Mouse (Mus musculus): ENCODE results near the gene Tnni3k. TPM values are rescaled to one million over a fixed set of nuclear protein-coding genes. Genes with fewer than 3 reads are reported as not detected.

The Tnni3k gene
- total RNA-seq, 4 experiments from 2014 or later: not detected

- DNase-seq (ENCODE audit: low spot score in 2 of 2): no peak
Measured at GRCm38 (mm10) chr3:154949551-154949950, 105.7 kb downstream of the Tnni3k start.

- DNase-seq (ENCODE audit: low spot score in 2 of 2): no peak
Measured at GRCm38 (mm10) chr3:154945688-154946161, 109.5 kb downstream of the Tnni3k start.

GRCm38 (mm10) chr3:154927757-154928156, 127.5 kb downstream of the Tnni3k start:
- DNase-seq (ENCODE audit: low spot score in 2 of 2): no peak

GRCm38 (mm10) chr3:154924936-154925335, 130.3 kb downstream of the Tnni3k start:
- DNase-seq (ENCODE audit: low spot score in 2 of 2): no peak

GRCm38 (mm10) chr3:154915566-154915965, 139.6 kb downstream of the Tnni3k start:
- no peak for DNase-seq (ENCODE audit: low spot score in 2 of 2)

GRCm38 (mm10) chr3:154913641-154914040, 141.6 kb downstream of the Tnni3k start:
- DNase-seq (ENCODE audit: low spot score in 2 of 2): no peak

- DNase-seq (ENCODE audit: low spot score in 2 of 2): no peak
Measured at GRCm38 (mm10) chr3:154896737-154897136, 158.5 kb downstream of the Tnni3k start.

GRCm38 (mm10) chr3:154893225-154893624, 162.0 kb downstream of the Tnni3k start:
- DNase-seq (ENCODE audit: low spot score in 2 of 2): no peak

GRCm38 (mm10) chr3:154885452-154885851, 169.8 kb downstream of the Tnni3k start:
- DNase-seq (ENCODE audit: low spot score in 2 of 2): no peak

- DNase-seq (ENCODE audit: low spot score in 2 of 2): no peak
Measured at GRCm38 (mm10) chr3:154885048-154885447, 170.2 kb downstream of the Tnni3k start.

- no peak for DNase-seq (ENCODE audit: low spot score in 2 of 2)
Measured at GRCm38 (mm10) chr3:154881428-154881986, 173.7 kb downstream of the Tnni3k start.

- no peak for DNase-seq (ENCODE audit: low spot score in 2 of 2)
Measured at GRCm38 (mm10) chr3:154880536-154880939, 174.7 kb downstream of the Tnni3k start.

GRCm38 (mm10) chr3:154880108-154880507, 175.1 kb downstream of the Tnni3k start:
- no peak for DNase-seq (ENCODE audit: low spot score in 2 of 2)

- DNase-seq (ENCODE audit: low spot score in 2 of 2): no peak
Measured at GRCm38 (mm10) chr3:154879515-154879914, 175.7 kb downstream of the Tnni3k start.

GRCm38 (mm10) chr3:154879080-154879479, 176.1 kb downstream of the Tnni3k start:
- DNase-seq (ENCODE audit: low spot score in 2 of 2): no peak

- no peak for DNase-seq (ENCODE audit: low spot score in 2 of 2)
Measured at GRCm38 (mm10) chr3:154868807-154869206, 186.4 kb downstream of the Tnni3k start.

GRCm38 (mm10) chr3:154861921-154862320, 193.3 kb downstream of the Tnni3k start:
- no peak for DNase-seq (ENCODE audit: low spot score in 2 of 2)

- DNase-seq (ENCODE audit: low spot score in 2 of 2): no peak
Measured at GRCm38 (mm10) chr3:154859721-154860120, 195.5 kb downstream of the Tnni3k start.

GRCm38 (mm10) chr3:154853257-154853656, 201.9 kb downstream of the Tnni3k start:
- no peak for DNase-seq (ENCODE audit: low spot score in 2 of 2)

- no peak for DNase-seq (ENCODE audit: low spot score in 2 of 2)
Measured at GRCm38 (mm10) chr3:154852281-154852680, 202.9 kb downstream of the Tnni3k start.

- no peak for DNase-seq (ENCODE audit: low spot score in 2 of 2)
Measured at GRCm38 (mm10) chr3:154842247-154842646, 213.0 kb downstream of the Tnni3k start.

GRCm38 (mm10) chr3:154841076-154841475, 214.1 kb downstream of the Tnni3k start:
- no peak for DNase-seq (ENCODE audit: low spot score in 2 of 2)

- no peak for DNase-seq (ENCODE audit: low spot score in 2 of 2)
Measured at GRCm38 (mm10) chr3:154837861-154838260, 217.3 kb downstream of the Tnni3k start.

GRCm38 (mm10) chr3:154836137-154836536, 219.1 kb downstream of the Tnni3k start:
- no peak for DNase-seq (ENCODE audit: low spot score in 2 of 2)

Measured in gastrocnemius, adult 8-10 months (tissue).